Mouse (Mus musculus) left cerebral cortex, adult 18-20 months (tissue): ENCODE results near the gene Robo3. TPM values are rescaled to one million over a fixed set of nuclear protein-coding genes. Genes with fewer than 3 reads are reported as not detected.

Experiments used
- DNase-seq, 2 experiments: peaks; one replicate each; pipeline ENCODE4 v3.0.0; 2021 to 2022; ENCODE audit warnings: low spot score in 2 of 2, mixed read lengths in 1 of 2
- total RNA-seq, 2 experiments: library from RNA; stranded (reverse); gene quantifications; 2 replicates each; pipeline ENCODE4 v1.2.3; 2021

Gene Robo3
- total RNA-seq, 2 experiments from 2014 or later, result 12.7 to 21.8 TPM

GRCm38 (mm10) chr9:37375718-37376117, 57.3 kb downstream of the Robo3 start:
- no peak for DNase-seq

- DNase-seq, result no peak
Observed at GRCm38 (mm10) chr9:37371232-37371801, 61.7 kb downstream of the Robo3 start.

GRCm38 (mm10) chr9:37368860-37369259, 64.2 kb downstream of the Robo3 start:
- DNase-seq, result no peak

- DNase-seq, result no peak
Observed at GRCm38 (mm10) chr9:37368081-37368830, 64.8 kb downstream of the Robo3 start.

- DNase-seq, result peak in 1 of 2 experiments; percentile 26
Observed at GRCm38 (mm10) chr9:37367301-37368080, 65.6 kb downstream of the Robo3 start, which contains the start of gene Hepacam. Gene Hepacam, plus strand, starts transcription at chr9:37367351.

- DNase-seq, result no peak
Observed at GRCm38 (mm10) chr9:37365706-37366105, 67.3 kb downstream of the Robo3 start.

Other genes with a start within 250 kb of the Robo3 start
- gene Tmem218, start 225.0 kb downstream of the Robo3 start, total RNA-seq, result 10 to 100 TPM; 10.2 to 12.2 TPM
- gene Slc37a2, start 177.5 kb downstream of the Robo3 start, total RNA-seq, result 1 to 10 TPM; 1.3 TPM
- 1 to 10 TPM; 2.0 to 2.2 TPM for gene Ccdc15, start 84.8 kb downstream of the Robo3 start, total RNA-seq
- gene Hepacam, start 65.9 kb downstream of the Robo3 start, total RNA-seq, result 10 to 100 TPM; 45.4 to 47.9 TPM
- gene Robo4, start 31.3 kb downstream of the Robo3 start, total RNA-seq, result 1 to 10 TPM; 4.9 to 7.2 TPM
- 10 to 100 TPM; 14.0 to 23.0 TPM for gene Msantd2, start 56.1 kb upstream of the Robo3 start, total RNA-seq
- gene Esam, start 94.8 kb upstream of the Robo3 start, total RNA-seq, result 10 to 100 TPM; 19.7 to 21.4 TPM
- 1 to 10 TPM; 3.9 to 5.0 TPM for gene Vsig2, start 106.0 kb upstream of the Robo3 start, total RNA-seq
- 1,000 to 10,000 TPM; 1,653 to 1,729 TPM for gene Nrgn, start 119.7 kb upstream of the Robo3 start, total RNA-seq
- gene Siae, start 122.5 kb upstream of the Robo3 start, total RNA-seq, result 10 to 100 TPM; 15.2 to 18.6 TPM
- 1 to 10 TPM; 1.7 to 1.8 TPM for gene Spa17, start 180.5 kb upstream of the Robo3 start, total RNA-seq
- 10 to 100 TPM; 47.5 to 58.0 TPM for gene Tbrg1, start 224.1 kb upstream of the Robo3 start, total RNA-seq
- gene Panx3, start 236.0 kb upstream of the Robo3 start, total RNA-seq, result not detected